Mouse (Mus musculus): ENCODE results near the gene Hyou1.
A peak's percentile ranks its signal among the peaks of the same experiment; 100 is the strongest.
"Not testable (repeated sequence)": the region's sequence is repeated elsewhere in the genome, so short reads cannot be mapped to it uniquely, and the experiment has no call there.

The Hyou1 gene

GRCm38 (mm10) chr9:44351396-44351795 lies 27.9 kb upstream of the Hyou1 start:
- no peak for DNase-seq (ENCODE audit: low read depth, low spot score)

- no peak for DNase-seq (ENCODE audit: low read depth, low spot score)
Measured at GRCm38 (mm10) chr9:44352337-44352736, 27.0 kb upstream of the Hyou1 start.

GRCm38 (mm10) chr9:44353142-44353541 lies 26.1 kb upstream of the Hyou1 start:
- no peak for DNase-seq (ENCODE audit: low read depth, low spot score)

GRCm38 (mm10) chr9:44357207-44357606 lies 22.1 kb upstream of the Hyou1 start:
- DNase-seq (ENCODE audit: low read depth, low spot score) = no peak

GRCm38 (mm10) chr9:44361190-44361917 lies 17.9 kb upstream of the Hyou1 start, which contains the start of gene Vps11:
Gene Vps11 (minus strand): TSS chr9:44361670.
- DNase-seq (ENCODE audit: low read depth, low spot score) = peak; percentile 97

GRCm38 (mm10) chr9:44361931-44362330 lies 17.4 kb upstream of the Hyou1 start:
- DNase-seq (ENCODE audit: low read depth, low spot score) = not testable (repeated sequence)

GRCm38 (mm10) chr9:44364480-44364879 lies 14.8 kb upstream of the Hyou1 start:
- no peak for DNase-seq (ENCODE audit: low read depth, low spot score)

DNA sequence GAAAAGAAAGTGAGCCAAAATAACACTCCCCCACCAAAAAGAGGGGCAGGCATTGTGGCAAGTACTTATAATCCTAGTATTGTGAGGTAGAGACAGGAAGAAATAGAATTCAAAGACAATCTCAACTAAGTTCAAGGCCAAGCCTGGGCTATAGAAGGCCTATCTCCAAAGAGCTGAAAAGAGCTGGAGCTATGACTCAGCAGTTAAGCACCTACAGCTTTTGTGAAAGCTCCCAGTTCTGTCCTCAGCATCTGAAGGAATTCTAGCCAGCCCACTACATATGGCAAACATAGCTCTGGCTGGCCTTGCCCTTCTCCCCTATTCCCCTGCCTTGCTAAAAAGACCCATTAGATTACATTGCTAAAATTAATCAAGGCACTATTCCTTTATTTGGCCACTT lies 5.9 kb upstream of the Hyou1 start:
- no peak for DNase-seq (ENCODE audit: low read depth, low spot score)

- DNase-seq (ENCODE audit: low read depth, low spot score) = no peak
Measured at GRCm38 (mm10) chr9:44376141-44376540, 3.1 kb upstream of the Hyou1 start.

DNA sequence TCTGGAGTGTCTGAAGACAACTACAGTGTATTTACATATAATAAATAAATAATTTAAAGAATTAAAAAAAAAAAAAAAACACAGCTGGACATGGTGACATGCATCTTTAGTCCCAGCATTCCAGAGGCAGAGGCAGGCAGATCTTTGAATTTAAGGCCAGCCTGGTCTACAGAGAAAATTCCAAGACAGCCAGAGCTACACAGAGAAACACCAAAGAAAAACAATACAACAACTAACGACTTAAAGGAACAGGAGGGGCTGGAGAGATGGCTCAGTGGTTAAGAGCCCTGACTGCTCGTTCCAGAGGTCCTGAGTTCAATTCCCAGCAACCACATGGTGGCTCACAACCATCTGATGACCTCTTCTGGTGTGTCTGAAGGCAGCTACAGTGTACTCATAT lies 2.0 kb upstream of the Hyou1 start:
- DNase-seq (ENCODE audit: low read depth, low spot score) = not testable (repeated sequence)

DNA sequence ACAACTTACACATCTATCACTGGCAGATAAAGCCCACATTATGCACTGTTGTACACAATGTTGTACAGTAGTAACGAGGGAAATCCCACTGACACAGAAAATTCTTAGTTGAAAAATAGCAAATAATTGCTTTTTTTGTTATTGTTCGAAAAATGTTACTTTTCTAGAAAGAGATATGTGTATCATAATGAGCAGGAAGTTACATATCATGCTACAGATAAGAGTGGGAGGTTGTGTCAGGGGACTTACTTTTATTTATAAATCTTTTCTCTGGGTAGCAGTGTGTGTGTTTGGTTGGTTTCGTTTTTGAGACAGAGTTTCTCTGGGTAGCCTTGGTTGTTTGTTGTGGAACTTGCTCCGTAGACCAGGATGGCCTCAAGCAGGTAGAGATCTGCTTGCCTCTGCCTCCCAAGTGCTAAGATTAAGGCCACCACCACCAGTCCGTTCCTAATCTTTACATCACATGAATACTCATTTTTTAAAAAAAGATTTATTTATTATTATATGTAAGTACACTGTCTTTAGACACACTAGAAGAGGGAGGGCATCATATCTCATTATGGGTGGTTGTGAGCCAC lies 1.0 kb upstream of the Hyou1 start:
- DNase-seq (ENCODE audit: low read depth, low spot score) = no peak

DNA sequence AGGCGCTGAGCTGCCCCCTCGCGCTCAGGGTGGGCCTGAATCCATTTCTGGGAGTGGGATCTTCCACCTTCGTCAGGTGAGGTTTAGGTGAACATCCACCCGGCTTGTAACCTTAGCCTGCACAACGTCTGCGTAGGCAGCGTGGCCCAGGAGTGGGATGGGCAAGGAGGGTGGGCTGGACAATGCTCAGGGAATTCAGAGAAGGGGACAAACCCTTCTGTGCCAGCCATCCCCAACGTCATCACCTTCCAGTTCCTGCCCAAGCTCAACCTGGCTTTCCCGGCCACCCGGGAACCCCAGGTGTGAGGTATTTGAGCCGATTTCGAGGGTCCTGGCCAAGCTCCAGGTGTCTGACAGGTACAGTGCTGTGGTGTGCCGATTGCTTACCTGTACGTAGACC lies 572 bp downstream of the Hyou1 start:
- no peak for DNase-seq (ENCODE audit: low read depth, low spot score)

DNA sequence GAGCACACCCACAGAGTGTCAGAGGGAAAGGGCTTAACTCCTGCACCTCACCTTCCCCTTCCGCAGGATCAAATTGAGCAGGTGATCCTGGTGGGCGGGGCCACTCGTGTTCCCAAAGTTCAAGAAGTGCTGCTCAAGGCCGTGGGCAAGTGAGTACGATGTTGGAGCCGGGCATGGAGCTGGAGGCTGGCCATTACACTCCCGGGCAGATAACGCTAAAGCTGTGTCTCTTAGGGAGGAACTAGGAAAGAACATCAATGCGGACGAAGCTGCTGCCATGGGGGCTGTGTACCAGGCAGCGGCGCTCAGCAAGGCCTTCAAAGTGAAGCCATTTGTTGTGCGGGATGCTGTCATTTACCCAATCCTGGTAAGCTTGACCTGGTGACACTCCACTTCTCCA lies 5.3 kb downstream of the Hyou1 start:
- DNase-seq (ENCODE audit: low read depth, low spot score) = no peak

DNA sequence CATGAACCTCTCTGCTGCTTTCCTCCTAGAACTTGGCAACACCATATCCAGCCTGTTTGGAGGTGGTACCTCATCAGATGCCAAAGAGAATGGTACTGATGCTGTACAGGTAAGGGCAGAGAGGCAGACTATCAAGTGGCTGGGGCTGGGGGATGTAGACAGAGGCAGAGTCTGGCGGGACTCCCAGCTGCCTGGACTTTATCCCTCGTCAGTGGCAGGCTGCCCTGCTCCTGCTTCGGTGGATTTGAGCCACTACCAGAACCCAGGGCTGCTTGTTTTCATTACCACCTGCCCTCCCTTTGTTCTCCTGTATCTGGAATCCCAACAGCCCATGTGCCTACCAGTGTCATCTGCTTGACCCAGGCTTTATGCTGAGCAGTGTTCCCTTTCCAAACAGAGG lies 7.9 kb downstream of the Hyou1 start:
- DNase-seq (ENCODE audit: low read depth, low spot score) = no peak

DNA sequence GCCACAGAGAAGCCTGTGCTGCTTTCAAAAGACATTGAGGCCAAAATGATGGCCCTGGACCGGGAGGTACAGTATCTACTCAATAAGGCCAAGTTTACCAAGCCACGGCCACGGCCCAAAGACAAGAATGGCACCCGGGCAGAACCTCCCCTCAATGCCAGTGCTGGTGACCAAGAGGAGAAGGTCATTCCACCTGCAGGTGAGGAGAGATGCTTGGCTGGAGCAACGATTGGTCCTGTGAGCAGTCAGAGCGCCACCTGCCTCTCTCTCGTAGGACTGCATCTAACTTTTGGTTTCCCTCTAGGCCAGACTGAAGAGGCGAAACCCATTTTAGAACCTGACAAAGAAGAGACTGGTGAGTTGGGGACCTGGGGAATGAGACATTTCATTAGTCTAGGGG lies 10.0 kb downstream of the Hyou1 start:
- no peak for DNase-seq (ENCODE audit: low read depth, low spot score)

DNA sequence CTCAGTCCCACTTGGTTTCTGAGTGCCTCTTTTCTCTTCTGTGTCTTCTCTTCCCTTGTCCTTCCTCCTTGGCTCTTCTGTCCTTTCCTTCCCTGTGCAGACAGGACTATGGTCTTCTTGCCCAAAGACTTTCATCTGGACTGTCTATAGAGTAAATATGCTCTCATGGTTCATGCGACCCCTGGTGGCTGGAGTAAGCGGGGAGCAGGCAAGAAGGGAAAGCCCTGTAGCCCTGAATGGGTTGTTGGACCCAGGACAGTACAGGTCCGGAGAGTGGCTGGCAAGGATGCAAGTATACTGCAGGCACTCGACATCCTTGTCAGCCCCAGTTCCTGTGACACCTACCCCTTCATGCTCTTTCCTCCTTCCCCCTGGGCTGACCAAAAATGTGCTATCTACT lies 12.2 kb downstream of the Hyou1 start:
- DNase-seq (ENCODE audit: low read depth, low spot score) = peak; percentile 48

GRCm38 (mm10) chr9:44396684-44397411 lies 17.6 kb downstream of the Hyou1 start, which contains the start of gene Slc37a4:
Gene Slc37a4 (plus strand): TSS chr9:44396852.
- DNase-seq (ENCODE audit: low read depth, low spot score) = peak; percentile 98

DNA sequence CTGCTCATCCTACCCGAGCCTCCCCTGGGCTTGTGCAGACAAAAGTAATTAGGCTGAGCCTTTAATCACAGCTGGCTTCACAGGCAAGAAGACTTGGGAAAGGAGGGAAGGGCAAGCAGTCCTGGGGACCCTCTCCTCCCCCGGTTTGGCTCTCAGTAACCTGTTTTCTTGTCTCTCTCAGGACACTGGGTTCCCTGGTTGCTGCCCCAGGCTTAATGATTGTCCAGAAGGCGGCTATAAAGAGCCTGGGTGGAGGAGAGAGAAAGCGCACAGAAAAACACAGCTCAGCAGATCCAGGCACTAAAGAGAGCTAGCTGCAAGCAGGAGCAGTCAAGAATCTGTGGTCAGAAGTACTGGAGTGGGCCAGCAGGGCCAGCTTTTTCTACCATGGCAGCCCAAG lies 18.8 kb downstream of the Hyou1 start:
- peak; percentile 62 for DNase-seq (ENCODE audit: low read depth, low spot score)

DNA sequence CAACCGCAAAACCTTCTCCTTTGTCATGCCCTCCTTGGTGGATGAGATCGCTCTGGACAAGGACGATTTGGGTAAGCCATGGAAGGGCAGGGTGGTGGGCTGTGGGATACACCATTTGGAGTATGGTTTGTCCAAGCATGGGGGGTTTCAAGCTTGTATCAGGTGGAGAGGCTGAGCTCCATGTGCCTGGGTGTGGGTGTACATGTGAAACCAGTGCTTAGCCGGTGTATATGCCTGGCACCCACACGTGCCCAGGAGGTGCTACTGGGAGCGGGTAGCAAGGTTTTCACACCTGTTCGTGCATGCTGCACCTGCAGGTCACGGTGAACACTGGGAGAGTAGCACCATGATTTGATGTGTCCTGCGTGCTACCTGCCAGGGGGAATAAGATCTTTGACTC lies 19.3 kb downstream of the Hyou1 start:
- DNase-seq (ENCODE audit: low read depth, low spot score) = peak; percentile 62

DNA sequence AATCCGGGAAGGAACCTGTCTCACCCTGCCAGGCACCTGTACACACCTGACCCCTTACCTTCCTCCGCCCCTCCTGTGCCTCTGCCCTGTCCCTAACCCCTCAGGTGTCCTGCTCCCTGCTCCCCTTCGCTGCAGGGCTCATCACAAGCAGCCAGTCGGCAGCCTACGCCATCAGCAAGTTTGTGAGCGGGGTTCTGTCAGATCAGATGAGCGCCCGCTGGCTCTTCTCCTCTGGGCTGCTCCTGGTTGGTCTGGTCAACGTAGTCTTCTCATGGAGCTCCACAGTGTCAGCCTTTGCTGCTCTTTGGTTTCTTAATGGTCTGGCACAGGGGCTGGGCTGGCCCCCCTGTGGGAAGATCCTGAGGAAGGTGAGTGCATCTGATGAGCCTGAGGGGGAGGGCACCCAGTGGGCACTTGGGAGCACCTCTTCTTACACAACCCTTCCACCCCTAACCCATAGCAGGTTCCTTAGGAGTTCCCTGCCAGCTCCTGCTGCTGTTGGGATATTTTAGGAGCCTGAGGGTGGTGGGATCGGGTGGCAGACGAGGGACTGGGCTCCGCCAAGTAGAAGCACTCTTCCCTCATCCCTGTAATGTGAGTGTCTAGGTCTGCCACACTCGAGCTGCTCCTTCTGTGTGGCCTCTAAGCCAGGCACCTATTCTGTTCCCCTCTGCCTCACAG lies 20.0 kb downstream of the Hyou1 start:
- peak; percentile 92 for DNase-seq (ENCODE audit: low read depth, low spot score)

DNA sequence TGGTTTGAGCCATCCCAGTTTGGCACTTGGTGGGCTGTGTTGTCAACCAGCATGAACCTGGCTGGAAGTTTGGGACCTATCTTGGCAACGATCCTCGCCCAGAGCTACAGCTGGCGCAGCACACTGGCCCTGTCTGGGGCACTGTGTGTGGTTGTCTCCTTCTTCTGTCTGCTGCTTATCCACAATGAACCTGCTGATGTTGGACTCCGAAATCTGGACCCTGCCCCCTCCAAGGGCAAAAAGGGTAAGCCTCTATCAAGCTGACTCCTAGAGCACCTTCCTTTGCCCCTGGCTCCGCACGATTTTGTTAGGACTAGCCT lies 20.5 kb downstream of the Hyou1 start:
- DNase-seq (ENCODE audit: low read depth, low spot score) = no peak

DNA sequence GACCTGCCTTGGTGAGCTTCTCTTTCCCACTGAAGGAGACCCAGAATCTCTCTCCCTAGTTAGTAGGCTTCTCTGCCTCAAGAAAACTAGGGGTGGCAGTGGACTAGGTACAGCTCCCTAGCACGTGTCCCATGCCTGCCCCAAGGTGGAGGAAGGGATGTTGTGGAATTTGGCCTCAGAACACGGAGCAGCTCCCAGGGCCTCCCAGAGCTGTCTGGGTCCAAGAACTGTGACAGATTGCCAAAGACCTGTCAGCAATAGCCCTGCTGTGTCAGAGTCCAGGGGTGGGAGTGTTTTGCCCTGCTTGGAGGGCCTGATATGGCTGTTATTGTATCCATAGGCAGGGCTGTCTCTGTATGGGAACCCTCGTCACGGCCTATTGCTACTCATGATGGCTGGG lies 21.8 kb downstream of the Hyou1 start:
- peak; percentile 57 for DNase-seq (ENCODE audit: low read depth, low spot score)

Data from skeletal muscle tissue, adult 2 months (tissue).